Mouse (Mus musculus): Measurements from ENCODE around the gene Kremen2. TPM values are rescaled to one million over a fixed set of nuclear protein-coding genes. Genes with fewer than 3 reads are reported as not detected.
"Not testable (repeated sequence)": the region's sequence is repeated elsewhere in the genome, so short reads cannot be mapped to it uniquely, and the experiment has no call there.

Gene Kremen2
- polyA plus RNA-seq, 1 experiment from 2014 or later = 0.37 TPM

GRCm38 (mm10) chr17:23776216-23776615 lies 30.6 kb upstream of the Kremen2 start:
- H3K9me3 ChIP-seq (replicated peaks) = no peaks in the 10 kb centered on the region
- peaks cover 9% of the 10 kb centered on the region; the same call in 1 of the 2 replicates for H3K4me1 ChIP-seq
- H3K27me3 ChIP-seq = no peaks in the 10 kb centered on the region
- no peak overlapping the region for H3K4me2 ChIP-seq
- H3K4me3 ChIP-seq = no peak overlapping the region
- 84% methylated on average over 10 of the region's 10 CpGs for WGBS
- ATAC-seq = no peak
- no peak overlapping the region for H3K27ac ChIP-seq
- H3K36me3 ChIP-seq (ENCODE audit: poor library complexity, severe bottlenecking) = 0 out of 2 replicates have a peak, but pooled peaks cover 3% of the 10 kb centered on the region
- no peak overlapping the region for H3K9ac ChIP-seq

- no peak overlapping the region for H3K9ac ChIP-seq
- H3K27me3 ChIP-seq = no peaks in the 10 kb centered on the region
- no peak for ATAC-seq
- H3K9me3 ChIP-seq (replicated peaks) = no peaks in the 10 kb centered on the region
- peaks cover under 1% of the 10 kb centered on the region for H3K36me3 ChIP-seq (ENCODE audit: poor library complexity, severe bottlenecking)
- H3K27ac ChIP-seq = no peak overlapping the region
- peaks cover 24% of the 10 kb centered on the region for H3K4me1 ChIP-seq
- no peak overlapping the region for H3K4me3 ChIP-seq
- WGBS = 7% methylated on average over 12 of the region's 12 CpGs
- H3K4me2 ChIP-seq = no peak overlapping the region
These were observed 28.5 kb upstream of the Kremen2 start for GRCm38 (mm10) chr17:23774090-23774489.

- no peak for ATAC-seq
- Histone ChIP-seq H3K27ac (no peak overlapping the region), H3K4me1 (peaks cover 27% of the 10 kb centered on the region), H3K4me2 (no peak overlapping the region), H3K9me3 (replicated peaks) (no peaks in the 10 kb centered on the region), H3K9ac (no peak overlapping the region), H3K36me3 (ENCODE audit: poor library complexity, severe bottlenecking) (peaks cover 4% of the 10 kb centered on the region), H3K27me3 (no peaks in the 10 kb centered on the region), H3K4me3 (no peak overlapping the region)
- 77% methylated on average over 6 of the region's 6 CpGs for WGBS
These were observed 28.0 kb upstream of the Kremen2 start for GRCm38 (mm10) chr17:23773676-23774075.

GRCm38 (mm10) chr17:23772219-23772556 lies 26.6 kb upstream of the Kremen2 start:
- H3K4me2 ChIP-seq = peak overlapping the region; percentile 71
- H3K4me1 ChIP-seq = peaks cover 27% of the 10 kb centered on the region
- not testable (repeated sequence) for H3K9me3 ChIP-seq (replicated peaks); H3K27me3 ChIP-seq; ATAC-seq; H3K27ac ChIP-seq
- H3K9ac ChIP-seq = peak overlapping the region; percentile 30; the same call in 1 of the 2 replicates
- peak overlapping the region; percentile 93 for H3K4me3 ChIP-seq
- peaks cover 11% of the 10 kb centered on the region for H3K36me3 ChIP-seq (ENCODE audit: poor library complexity, severe bottlenecking)
- WGBS = 75% methylated on average over 2 of the region's 2 CpGs

DNA sequence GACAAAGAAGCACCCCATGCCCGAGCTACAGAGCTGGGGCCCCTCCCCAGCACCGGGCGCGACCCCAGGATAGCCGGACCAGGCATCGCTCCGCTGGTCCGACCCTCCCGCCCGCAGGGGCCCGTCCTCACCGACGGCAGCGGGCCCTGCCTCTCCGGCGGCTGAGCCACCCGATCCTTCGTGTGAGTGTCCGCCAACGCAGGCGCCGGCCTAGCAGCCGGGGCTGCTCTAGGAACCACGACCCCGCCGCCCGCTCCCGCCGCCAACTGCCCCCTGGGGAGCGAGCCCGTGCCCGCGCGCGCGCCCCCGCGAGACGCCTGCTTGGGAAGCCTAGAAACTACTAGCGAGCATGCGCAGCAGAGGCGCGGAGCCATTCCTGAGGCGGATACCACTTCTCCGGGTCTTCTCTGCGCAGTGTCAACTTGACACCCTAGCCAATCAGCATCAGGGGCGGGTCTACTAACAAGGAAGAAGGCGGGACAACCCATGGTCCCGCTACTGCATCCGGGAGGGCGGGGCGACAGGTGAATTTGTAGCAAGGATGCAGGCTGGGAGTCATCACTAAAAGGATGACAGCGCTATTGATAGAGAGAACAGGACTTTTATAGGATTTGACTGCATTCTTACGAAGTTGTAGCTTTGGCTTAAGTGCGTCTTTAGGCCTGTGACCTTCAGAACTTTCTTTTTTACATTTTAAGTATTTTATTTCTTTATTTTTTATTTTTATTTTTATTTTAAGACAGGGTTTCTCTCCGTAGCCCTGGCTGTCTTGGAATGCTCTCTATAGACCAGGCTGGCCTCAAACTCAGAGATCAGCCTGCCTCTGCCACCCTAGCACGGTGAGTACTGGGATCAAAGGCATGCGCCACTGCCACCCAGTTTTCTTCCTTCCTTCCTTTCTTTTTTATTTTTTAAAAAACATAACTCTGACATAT lies 25.9 kb upstream of the Kremen2 start, which contains the start of gene Flywch1:
TSS of gene Flywch1 (minus strand) at position 319 of the 935 bp plus-strand sequence.
- 4% methylated on average over 42 of the region's 58 CpGs for WGBS
- peak within 1 kb of the TSS; percentile 86 for H3K27ac ChIP-seq
- H3K9ac ChIP-seq = peak within 1 kb of the TSS; percentile 98
- peaks cover 12% of the 10 kb centered on the region for H3K36me3 ChIP-seq (ENCODE audit: poor library complexity, severe bottlenecking)
- ATAC-seq = peak; percentile 99
- H3K9me3 ChIP-seq (replicated peaks) = no peaks in the 10 kb centered on the region
- peaks cover 27% of the 10 kb centered on the region for H3K4me1 ChIP-seq
- H3K4me3 ChIP-seq = peak within 1 kb of the TSS; percentile 93
- peak within 1 kb of the TSS; percentile 71 for H3K4me2 ChIP-seq
- H3K27me3 ChIP-seq = no peaks in the 10 kb centered on the region

GRCm38 (mm10) chr17:23770896-23771283 lies 25.3 kb upstream of the Kremen2 start:
- Histone ChIP-seq H3K27ac (peak overlapping the region; percentile 86), H3K4me1 (peaks cover 27% of the 10 kb centered on the region), H3K27me3 (no peaks in the 10 kb centered on the region), H3K4me3 (peak overlapping the region; percentile 93), H3K9ac (peak overlapping the region; percentile 98), H3K9me3 (replicated peaks) (no peaks in the 10 kb centered on the region), H3K4me2 (peak overlapping the region; percentile 71), H3K36me3 (ENCODE audit: poor library complexity, severe bottlenecking) (peaks cover 14% of the 10 kb centered on the region)
- no peak for ATAC-seq
- under 1% methylated on average over 19 of the region's 19 CpGs for WGBS

GRCm38 (mm10) chr17:23770493-23770892 lies 24.9 kb upstream of the Kremen2 start:
- Histone ChIP-seq H3K36me3 (ENCODE audit: poor library complexity, severe bottlenecking) (peaks cover 14% of the 10 kb centered on the region), H3K4me2 (peak overlapping the region; percentile 71), H3K4me3 (peak overlapping the region; percentile 93), H3K9ac (peak overlapping the region; percentile 98), H3K27ac (peak overlapping the region; percentile 20; the same call in 1 of the 2 replicates), H3K4me1 (peaks cover 27% of the 10 kb centered on the region), H3K27me3 (no peaks in the 10 kb centered on the region), H3K9me3 (replicated peaks) (no peaks in the 10 kb centered on the region)
- 8% methylated on average over 2 of the region's 2 CpGs for WGBS
- ATAC-seq = no peak

DNA sequence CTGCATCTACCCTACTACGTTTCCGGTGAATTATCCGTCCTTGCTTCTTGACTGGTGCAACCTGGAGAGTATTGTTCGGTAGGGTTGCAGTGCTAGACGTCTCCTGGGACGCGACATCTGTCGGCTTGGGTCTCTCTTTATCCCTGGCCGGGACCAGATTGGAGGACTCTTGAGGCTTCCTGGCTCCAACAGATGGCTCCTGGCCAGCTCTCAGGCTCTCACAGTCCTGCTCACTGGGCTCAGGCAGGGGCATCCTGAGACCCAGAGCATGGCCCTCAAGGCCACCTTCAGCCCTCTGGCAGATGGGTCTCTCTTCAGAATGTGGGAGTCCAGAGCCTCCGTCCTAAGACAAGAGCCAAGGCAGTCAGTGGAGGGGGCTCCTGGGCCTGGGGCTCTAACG lies 17.3 kb upstream of the Kremen2 start:
- H3K4me2 ChIP-seq = no peak overlapping the region
- no peak for ATAC-seq
- no peaks in the 10 kb centered on the region for H3K27me3 ChIP-seq
- no peaks in the 10 kb centered on the region for H3K9me3 ChIP-seq (replicated peaks)
- no peak overlapping the region for H3K4me3 ChIP-seq
- no peak overlapping the region for H3K27ac ChIP-seq
- peaks cover 7% of the 10 kb centered on the region; the same call in 1 of the 2 replicates for H3K4me1 ChIP-seq
- WGBS = 89% methylated on average over 11 of the region's 11 CpGs
- no peak overlapping the region for H3K9ac ChIP-seq
- peaks cover 63% of the 10 kb centered on the region for H3K36me3 ChIP-seq (ENCODE audit: poor library complexity, severe bottlenecking)

GRCm38 (mm10) chr17:23761155-23761554 lies 15.5 kb upstream of the Kremen2 start:
- peaks cover 7% of the 10 kb centered on the region; the same call in 1 of the 2 replicates for H3K4me1 ChIP-seq
- no peak overlapping the region for H3K4me3 ChIP-seq
- 98% methylated on average over 3 of the region's 3 CpGs for WGBS
- H3K27me3 ChIP-seq = no peaks in the 10 kb centered on the region
- H3K4me2 ChIP-seq = no peak overlapping the region
- ATAC-seq = no peak
- H3K27ac ChIP-seq = no peak overlapping the region
- no peak overlapping the region for H3K9ac ChIP-seq
- H3K9me3 ChIP-seq (replicated peaks) = no peaks in the 10 kb centered on the region
- H3K36me3 ChIP-seq (ENCODE audit: poor library complexity, severe bottlenecking) = peaks cover 78% of the 10 kb centered on the region

GRCm38 (mm10) chr17:23760231-23760630 lies 14.6 kb upstream of the Kremen2 start:
- WGBS = 94% methylated on average over 9 of the region's 9 CpGs
- no peaks in the 10 kb centered on the region for H3K9me3 ChIP-seq (replicated peaks)
- no peaks in the 10 kb centered on the region for H3K27me3 ChIP-seq
- no peak overlapping the region for H3K9ac ChIP-seq
- H3K36me3 ChIP-seq (ENCODE audit: poor library complexity, severe bottlenecking) = peaks cover 85% of the 10 kb centered on the region
- H3K27ac ChIP-seq = no peak overlapping the region
- ATAC-seq = no peak
- no peak overlapping the region for H3K4me2 ChIP-seq
- H3K4me1 ChIP-seq = peaks cover 7% of the 10 kb centered on the region; the same call in 1 of the 2 replicates
- H3K4me3 ChIP-seq = no peak overlapping the region

- Histone ChIP-seq H3K4me1 (peaks cover 7% of the 10 kb centered on the region; the same call in 1 of the 2 replicates), H3K4me3 (no peak overlapping the region), H3K4me2 (no peak overlapping the region), H3K27me3 (no peaks in the 10 kb centered on the region), H3K27ac (no peak overlapping the region), H3K9me3 (replicated peaks) (no peaks in the 10 kb centered on the region), H3K36me3 (ENCODE audit: poor library complexity, severe bottlenecking) (peaks cover 98% of the 10 kb centered on the region), H3K9ac (no peak overlapping the region)
- peak; percentile 27; the same call in 1 of the 2 replicates for ATAC-seq
- 74% methylated on average over 8 of the region's 8 CpGs for WGBS
These were observed 13.2 kb upstream of the Kremen2 start for GRCm38 (mm10) chr17:23758801-23759200.

- peaks cover 99% of the 10 kb centered on the region for H3K36me3 ChIP-seq (ENCODE audit: poor library complexity, severe bottlenecking)
- no peak for ATAC-seq
- 0 out of 2 replicates have a peak, but pooled peaks cover under 1% of the 10 kb centered on the region for H3K4me1 ChIP-seq
- no peaks in the 10 kb centered on the region for H3K27me3 ChIP-seq
- WGBS = 95% methylated on average over 9 of the region's 9 CpGs
- no peak overlapping the region for H3K27ac ChIP-seq
- H3K4me2 ChIP-seq = no peak overlapping the region
- no peak overlapping the region for H3K4me3 ChIP-seq
- H3K9me3 ChIP-seq (replicated peaks) = no peaks in the 10 kb centered on the region
- no peak overlapping the region for H3K9ac ChIP-seq
These were observed 11.9 kb upstream of the Kremen2 start for GRCm38 (mm10) chr17:23757581-23757980.

Data from forebrain, embryonic 13.5 days (tissue).